Mouse (Mus musculus): ENCODE results near the gene Tbxas1.
A peak's percentile ranks its signal among the peaks of the same experiment; 100 is the strongest.

GRCm38 (mm10) chr6:39058389-39058788, 183.2 kb downstream of the Tbxas1 start:
- TF ChIP-seq CTCF (IDR thresholded peaks at IDR 0.05) (peak; percentile 57), EP300 (IDR thresholded peaks at IDR 0.05) (no peak)

All from lung, postnatal 0 days (tissue).